Mouse (Mus musculus): ENCODE data around the gene Raf1.

DNA sequence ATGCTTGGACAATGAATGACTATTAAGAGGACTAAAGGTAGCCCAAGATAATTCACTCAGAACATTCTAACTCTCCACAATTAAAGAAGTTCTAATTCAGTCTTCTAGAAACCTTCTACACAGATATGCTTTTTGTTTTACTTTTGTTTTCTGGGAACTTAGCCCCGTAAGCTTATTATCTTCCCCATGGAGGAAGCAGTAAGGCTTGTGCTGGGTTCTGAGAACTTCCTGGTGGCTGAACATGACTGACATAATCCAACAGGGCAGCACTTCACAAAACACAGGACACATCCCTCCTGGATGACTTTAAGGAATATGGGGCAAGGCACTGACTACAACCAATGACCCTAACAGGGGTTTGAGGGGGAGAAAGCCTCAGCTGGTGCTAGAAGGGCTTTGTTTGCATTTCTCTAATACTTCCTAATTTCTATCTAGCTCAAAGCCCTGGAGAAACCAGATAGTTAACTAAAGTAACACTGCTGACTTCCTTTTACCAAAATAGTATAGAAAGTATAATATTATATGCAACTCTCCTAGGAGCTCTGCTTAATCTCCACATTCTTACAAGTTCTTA is 26.6 kb downstream of the Raf1 start:
- TF ChIP-seq CTCF (IDR thresholded peaks at IDR 0.05; ENCODE audit: insufficient read depth, low read depth, low read length) (no peak), POLR2A (IDR thresholded peaks at IDR 0.05; ENCODE audit: insufficient read depth, low read depth, low read length) (no peak)
